ENCODE assay signal across 8 mouse cellular contexts in the genomic region with DNA sequence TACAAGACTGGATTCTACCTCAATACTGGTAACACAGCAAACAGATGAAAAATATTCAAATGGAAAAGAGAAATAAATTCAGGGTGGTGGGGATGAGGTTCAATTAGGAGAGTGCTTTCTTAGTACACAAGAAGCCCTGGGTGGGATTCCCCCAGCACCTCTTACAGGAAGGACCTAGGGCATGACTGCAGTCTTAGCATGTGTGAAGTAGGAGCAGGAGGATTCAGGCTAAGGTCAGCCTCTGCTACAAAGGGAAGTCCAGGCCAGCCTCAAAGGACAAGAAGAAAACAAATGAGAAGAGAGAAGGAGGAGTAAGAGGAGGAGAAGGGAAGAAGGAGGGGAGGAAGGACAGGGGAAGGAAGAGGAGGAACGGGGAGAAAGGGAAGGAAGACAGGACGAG. TPM values are rescaled to one million over a fixed set of nuclear protein-coding genes. Genes with fewer than 3 reads are reported as not detected.
A peak's percentile ranks its signal among the peaks of the same experiment; 100 is the strongest.
DNase-seq lines count a peak whose midpoint lies in the region; ATAC-seq lines count a peak whose summit lies in the region.

No protein-coding gene starts in this region.

- H3K4me2 ChIP-seq in liver, embryonic 13.5 days, result peak overlapping the region; percentile 79; the same call in 1 of the 2 replicates

- DNase-seq in heart, adult 11 months, result peak; percentile 91
- DNase-seq in heart, postnatal 4 days, result no peak
- peak; percentile 61 for DNase-seq in thymus, postnatal 25 days
- no peak for DNase-seq in thymus, postnatal 10 days (ENCODE audit: low spot score in 2 of 2)
- DNase-seq in liver, embryonic 13.5 days, result no peak
- DNase-seq in ovary, postnatal 36 days (ENCODE audit: low spot score), result no peak
- no peak for DNase-seq in layer of hippocampus, adult 18-20 months (ENCODE audit: low spot score in 2 of 2)
- DNase-seq in natural killer cell, adult 2 months (ENCODE audit: low spot score in 2 of 2), result no peak

- WGBS in liver, embryonic 13.5 days (ENCODE audit: insufficient replicate concordance), result 31% methylated on average over 2 of the region's 2 CpGs

- H3K36me3 ChIP-seq in liver, embryonic 13.5 days, result no peaks in the 10 kb centered on the region

- no peaks in the 10 kb centered on the region for H3K27me3 ChIP-seq in liver, embryonic 13.5 days

- H3K4me1 ChIP-seq in liver, embryonic 13.5 days (replicated peaks), result peaks cover 76% of the 10 kb centered on the region

- H3K27ac ChIP-seq in liver, embryonic 13.5 days, result peak overlapping the region; percentile 85

- H3K9ac ChIP-seq in liver, embryonic 13.5 days, result peak overlapping the region; percentile 71

- no peaks in the 10 kb centered on the region for H3K9me3 ChIP-seq in liver, embryonic 13.5 days (replicated peaks)

- ATAC-seq in liver, embryonic 13.5 days (ENCODE audit: low read depth), result no peak

- no peak overlapping the region for H3K4me3 ChIP-seq in liver, embryonic 13.5 days (replicated peaks)

RNA-seq across cellular contexts. Expression of a gene that starts 54.8 kb away (rescaled TPM):
- 10 to 100 TPM; 57.3 to 61.0 TPM for total RNA-seq in heart, postnatal 4 days (2021)
- polyA plus RNA-seq in liver, embryonic 13.5 days (2015; fragmentation: Nextera tagmentation; extraction: Ambion mirVana), result 18.8 and 25.6 TPM in 2 replicates
- 10 to 100 TPM; 50.7 to 55.7 TPM for total RNA-seq in layer of hippocampus, adult 18-20 months (2021)

Comparison
In these comparisons a context has a peak if more than half of its experiments do, and no peak if none do; other contexts are left out.
1. DNase-seq: peak in heart, adult 11 months (single experiment) and thymus, postnatal 25 days (single experiment); none in heart, postnatal 4 days (single experiment), thymus, postnatal 10 days (0 of 2), liver, embryonic 13.5 days (single experiment), ovary, postnatal 36 days (single experiment), layer of hippocampus, adult 18-20 months (0 of 2) and natural killer cell, adult 2 months (0 of 2).